Mouse (Mus musculus): ENCODE results near the gene 3110021N24Rik.
A peak's percentile ranks its signal among the peaks of the same experiment; 100 is the strongest.
"Not testable (repeated sequence)": the region's sequence is repeated elsewhere in the genome, so short reads cannot be mapped to it uniquely, and the experiment has no call there.

Gene 3110021N24Rik

GRCm38 (mm10) chr4:108719349-108719748, at the start of gene 3110021N24Rik:
TSS of gene 3110021N24Rik (plus strand) at chr4:108719649.
- DNase-seq (ENCODE audit: low read depth, low spot score), result no peak

- DNase-seq (ENCODE audit: low read depth, low spot score), result no peak
These were observed 33.3 kb upstream of the 3110021N24Rik start for GRCm38 (mm10) chr4:108686156-108686555.

GRCm38 (mm10) chr4:108687098-108687497, 32.4 kb upstream of the 3110021N24Rik start:
- DNase-seq (ENCODE audit: low read depth, low spot score), result not testable (repeated sequence)

DNA sequence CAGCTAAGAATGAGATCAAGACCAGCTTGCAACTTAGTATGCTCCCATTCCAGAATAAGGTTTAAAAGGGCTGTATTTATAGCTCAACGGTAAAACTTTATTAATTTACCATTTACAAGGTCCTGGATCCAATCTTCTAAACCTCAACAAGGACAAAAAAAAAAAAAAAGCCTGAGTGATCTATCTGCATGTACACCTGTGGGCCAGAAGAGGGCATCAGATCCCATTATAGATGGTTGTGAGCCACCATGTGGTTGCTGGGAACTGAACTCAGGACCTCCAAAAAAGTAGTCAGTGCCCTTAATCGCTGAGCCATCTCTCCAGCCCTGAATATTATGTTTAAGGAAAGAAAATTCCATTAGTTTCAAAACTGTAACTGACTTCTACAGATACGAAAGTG, 29.0 kb upstream of the 3110021N24Rik start:
- DNase-seq (ENCODE audit: low read depth, low spot score), result no peak

DNA sequence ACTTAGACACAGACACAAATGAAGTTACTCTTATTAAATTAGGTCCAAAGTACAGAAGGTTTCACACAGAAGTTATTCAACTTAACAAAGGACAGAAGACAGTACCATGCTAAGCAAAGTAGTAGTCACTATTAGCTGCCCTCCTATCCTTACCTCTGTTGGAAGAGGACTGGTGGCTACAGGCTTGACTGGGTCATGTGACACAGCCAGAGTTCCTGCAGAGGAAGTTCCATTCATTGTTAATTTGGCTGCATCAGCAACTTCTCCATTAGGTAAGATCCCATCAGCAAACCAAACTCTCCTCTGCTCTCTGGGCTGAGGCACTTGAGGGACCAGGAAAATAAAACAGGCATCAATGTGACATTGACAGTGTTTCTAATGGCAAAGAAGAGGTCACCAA, 28.0 kb upstream of the 3110021N24Rik start:
- DNase-seq (ENCODE audit: low read depth, low spot score), result no peak

DNA sequence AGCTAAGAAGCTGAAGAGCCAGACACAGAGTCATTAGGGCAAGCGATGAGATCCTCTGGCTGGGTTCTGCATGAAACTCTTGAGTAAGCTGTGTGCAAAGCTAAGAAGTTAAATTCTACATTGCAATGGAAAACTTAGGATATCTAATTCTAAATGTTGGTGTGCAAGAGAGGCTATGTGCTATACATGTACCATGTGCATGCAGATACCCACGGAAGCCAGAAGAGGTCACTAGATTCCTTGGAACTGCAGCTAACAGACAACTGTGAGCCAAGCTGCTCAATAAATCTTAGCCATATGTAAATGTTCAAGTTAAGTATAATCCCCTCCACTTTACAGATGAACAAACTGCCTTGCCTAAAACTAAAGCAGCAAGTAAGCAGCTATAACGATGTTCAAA, 22.5 kb upstream of the 3110021N24Rik start:
- peak; percentile 22 for DNase-seq (ENCODE audit: low read depth, low spot score)

- DNase-seq (ENCODE audit: low read depth, low spot score), result no peak
These were observed 11.2 kb upstream of the 3110021N24Rik start for GRCm38 (mm10) chr4:108708209-108708608.

DNA sequence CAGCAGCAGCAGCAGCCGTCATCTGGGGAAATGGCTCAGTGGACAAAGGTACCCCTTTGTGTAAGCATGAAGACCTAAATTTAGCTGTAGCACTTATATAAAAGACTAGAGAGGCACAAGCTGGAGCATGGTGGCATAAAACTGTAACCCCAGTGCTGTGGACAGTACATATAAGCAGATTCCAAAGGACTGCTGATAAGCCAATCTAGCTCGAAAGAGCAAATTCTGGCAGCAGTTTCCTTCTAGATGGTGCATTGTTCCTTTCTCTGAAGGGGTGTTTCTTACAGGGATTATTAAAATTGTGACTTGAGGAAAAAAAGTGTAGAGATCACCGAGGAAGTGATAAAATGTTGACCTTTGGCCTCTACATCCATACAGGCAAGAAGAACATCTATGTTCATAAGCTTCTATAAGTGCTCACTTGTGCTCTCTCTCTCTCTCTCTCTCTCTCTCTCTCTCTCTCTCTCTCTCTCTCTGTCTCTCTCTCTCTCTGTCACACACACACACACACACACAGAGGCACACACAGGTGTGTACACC, 1.9 kb downstream of the 3110021N24Rik start:
- no peak for DNase-seq (ENCODE audit: low read depth, low spot score)

GRCm38 (mm10) chr4:108724102-108724501, 4.7 kb downstream of the 3110021N24Rik start:
- no peak for DNase-seq (ENCODE audit: low read depth, low spot score)

DNA sequence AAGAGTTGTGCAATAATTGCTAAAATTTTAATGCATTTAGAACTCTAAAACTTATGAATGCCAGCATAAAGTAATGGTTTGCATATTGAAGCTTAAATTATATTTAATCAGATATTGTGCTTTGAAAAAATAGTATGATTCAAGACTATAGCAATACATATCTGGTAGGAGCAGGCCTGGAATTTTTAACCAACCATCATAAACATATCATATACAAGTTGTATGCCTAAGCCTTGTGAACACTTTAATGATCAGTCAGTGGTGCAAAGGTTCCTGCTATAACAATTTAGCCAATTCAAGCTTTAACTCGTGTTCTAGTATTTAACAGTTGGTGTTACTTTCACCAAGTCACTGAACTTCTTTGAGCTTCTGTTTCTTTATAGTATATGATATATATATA, 11.0 kb downstream of the 3110021N24Rik start:
- no peak for DNase-seq (ENCODE audit: low read depth, low spot score)

DNA sequence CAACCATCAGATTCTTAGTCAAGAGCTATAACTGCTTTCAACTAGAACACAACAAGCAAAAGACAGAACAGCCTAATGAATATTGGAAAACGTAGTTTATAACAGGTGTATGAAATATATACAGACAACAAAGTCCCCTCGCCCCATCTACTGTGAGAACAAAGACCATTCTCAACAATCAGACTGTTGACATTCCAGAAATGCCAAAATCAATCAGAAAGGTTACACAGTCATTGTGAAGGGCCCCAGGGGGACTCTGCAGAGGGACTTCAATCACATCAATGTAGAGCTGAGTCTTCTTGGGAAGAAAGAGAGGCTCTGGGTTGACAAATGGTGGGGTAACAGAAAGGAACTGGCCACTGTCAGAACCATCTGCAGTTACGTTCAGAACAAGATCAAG, 12.1 kb downstream of the 3110021N24Rik start:
- no peak for DNase-seq (ENCODE audit: low read depth, low spot score)

- DNase-seq (ENCODE audit: low read depth, low spot score), result no peak
These were observed 26.9 kb downstream of the 3110021N24Rik start for GRCm38 (mm10) chr4:108746160-108746873.

GRCm38 (mm10) chr4:108759583-108759982, 40.1 kb downstream of the 3110021N24Rik start:
- DNase-seq (ENCODE audit: low read depth, low spot score), result no peak

- DNase-seq (ENCODE audit: low read depth, low spot score), result no peak
These were observed 49.1 kb downstream of the 3110021N24Rik start for GRCm38 (mm10) chr4:108768527-108768926.

DNA sequence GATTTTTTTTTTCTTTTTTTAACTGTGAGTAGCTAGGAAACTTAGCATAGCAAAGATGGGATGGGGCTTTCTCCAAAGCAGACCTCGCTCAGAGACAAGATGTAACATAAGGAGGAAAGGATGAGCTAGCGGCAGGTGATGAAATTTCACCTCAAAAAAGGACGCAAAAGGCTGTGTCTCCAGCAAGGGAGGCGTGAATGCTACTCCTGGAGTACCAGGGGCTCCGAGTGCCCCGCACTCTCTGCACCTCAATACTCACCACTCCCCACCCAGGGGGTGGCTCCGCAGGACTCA, 60.3 kb downstream of the 3110021N24Rik start:
- no peak for DNase-seq (ENCODE audit: low read depth, low spot score)

- peak; percentile 62 for DNase-seq (ENCODE audit: low read depth, low spot score)
These were observed 60.8 kb downstream of the 3110021N24Rik start, which contains the start of gene Zfyve9 for GRCm38 (mm10) chr4:108780057-108780863. TSS of gene Zfyve9 (minus strand) at chr4:108780798.

- DNase-seq (ENCODE audit: low read depth, low spot score), result peak; percentile 63
These were observed 61.4 kb downstream of the 3110021N24Rik start for GRCm38 (mm10) chr4:108780864-108781205.

DNA sequence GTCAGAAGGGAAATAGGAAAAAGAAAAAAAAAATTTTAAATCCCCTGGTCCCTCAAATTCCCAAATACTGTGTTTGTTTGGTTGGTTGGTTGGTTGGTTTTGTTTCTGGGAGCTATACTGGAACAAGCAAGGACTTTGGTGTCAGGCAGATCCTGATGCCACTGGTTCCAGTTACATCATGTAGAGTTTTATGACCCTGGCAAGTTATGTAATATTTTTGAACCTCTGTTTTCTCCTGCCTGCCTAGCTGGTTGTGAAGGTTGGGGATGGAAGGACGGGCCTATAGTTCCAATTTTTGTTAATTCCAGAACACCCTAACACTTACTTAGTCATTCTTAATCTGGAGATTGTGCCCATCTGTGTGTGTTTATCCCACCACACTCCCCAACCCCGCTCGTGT, 62.1 kb downstream of the 3110021N24Rik start:
- DNase-seq (ENCODE audit: low read depth, low spot score), result no peak

DNA sequence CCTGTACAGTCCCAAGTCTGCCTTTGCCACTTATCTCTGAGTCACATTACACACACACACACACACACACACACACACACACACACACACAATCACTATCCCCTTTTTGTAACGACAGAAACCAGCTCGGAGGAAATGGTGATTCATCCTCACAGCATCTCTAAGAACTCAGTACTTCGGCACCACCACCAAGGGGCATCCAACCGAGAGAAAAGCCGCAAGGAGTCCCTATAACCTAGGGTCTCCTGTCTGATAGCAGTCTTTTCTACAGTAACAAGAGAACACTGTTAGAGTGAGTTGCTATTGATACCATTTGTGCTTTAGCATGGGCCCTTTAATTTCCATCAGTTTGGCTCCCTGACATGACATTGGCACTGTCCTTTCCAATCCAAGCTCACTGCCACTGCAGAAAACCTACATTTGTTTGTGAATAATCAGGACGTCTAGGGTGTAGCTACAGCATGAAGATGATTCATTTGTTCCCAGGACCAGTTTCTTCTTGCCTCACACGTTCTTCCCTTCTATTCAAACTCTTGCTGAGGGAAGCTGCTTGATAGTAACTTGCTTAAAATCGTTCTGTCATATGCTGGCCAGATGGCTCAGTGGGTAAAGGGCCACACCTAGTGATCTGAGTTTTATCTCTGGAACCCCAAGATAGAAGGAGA, 63.1 kb downstream of the 3110021N24Rik start:
- DNase-seq (ENCODE audit: low read depth, low spot score), result no peak

- DNase-seq (ENCODE audit: low read depth, low spot score), result no peak
These were observed 69.9 kb downstream of the 3110021N24Rik start for GRCm38 (mm10) chr4:108789258-108789936.

DNA sequence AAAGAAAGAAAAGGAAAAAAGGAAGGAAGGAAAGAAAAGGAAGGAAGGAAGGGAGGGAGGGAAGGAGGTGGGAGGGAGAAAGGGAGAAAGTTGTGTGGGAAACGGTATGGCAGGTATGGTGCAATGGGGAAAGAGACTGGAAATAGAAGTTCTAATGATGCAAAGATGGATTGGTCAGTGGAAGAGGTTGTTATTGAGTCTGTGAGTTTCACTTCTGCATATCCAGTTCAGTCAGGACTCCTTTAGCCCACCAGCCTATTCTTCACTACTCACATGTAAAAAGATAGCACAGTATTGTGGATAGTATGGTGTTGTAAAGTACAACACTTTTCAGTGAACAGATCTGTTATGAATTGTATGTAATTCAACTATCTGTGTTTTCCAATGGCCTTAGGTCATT, 71.1 kb downstream of the 3110021N24Rik start:
- no peak for DNase-seq (ENCODE audit: low read depth, low spot score)

DNA sequence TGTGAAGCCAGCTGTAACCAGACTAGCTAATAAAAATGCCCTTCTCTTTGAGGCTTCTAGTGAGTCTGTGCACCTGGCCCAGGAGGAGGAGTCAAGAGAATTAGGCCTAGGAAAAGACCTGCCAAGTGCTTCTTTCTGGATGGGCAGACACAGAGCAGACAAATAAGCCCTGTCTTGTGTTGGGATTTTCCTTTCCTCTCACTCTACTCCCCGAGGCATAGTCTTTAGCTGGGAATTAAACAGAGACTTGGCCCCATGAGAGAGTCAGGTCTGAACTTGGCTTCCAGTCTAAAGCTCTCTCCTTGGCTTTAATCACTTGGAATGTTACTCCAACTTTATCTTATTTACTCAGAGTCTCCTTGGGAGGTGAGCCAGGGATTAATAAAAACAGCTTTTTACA, 74.5 kb downstream of the 3110021N24Rik start:
- no peak for DNase-seq (ENCODE audit: low read depth, low spot score)

Measured in embryo, embryonic 11.5 days (tissue).